Mouse (Mus musculus): ENCODE measurements around the gene Aanat. TPM values are rescaled to one million over a fixed set of nuclear protein-coding genes. Genes with fewer than 3 reads are reported as not detected.
A peak's percentile ranks its signal among the peaks of the same experiment; 100 is the strongest.

Gene Aanat
- polyA plus RNA-seq, 1 experiment from 2014 or later, result not detected

- DNase-seq (ENCODE audit: low spot score), result peak; percentile 94
These were observed 38.0 kb downstream of the Aanat start for GRCm38 (mm10) chr11:116624131-116624832.

DNA sequence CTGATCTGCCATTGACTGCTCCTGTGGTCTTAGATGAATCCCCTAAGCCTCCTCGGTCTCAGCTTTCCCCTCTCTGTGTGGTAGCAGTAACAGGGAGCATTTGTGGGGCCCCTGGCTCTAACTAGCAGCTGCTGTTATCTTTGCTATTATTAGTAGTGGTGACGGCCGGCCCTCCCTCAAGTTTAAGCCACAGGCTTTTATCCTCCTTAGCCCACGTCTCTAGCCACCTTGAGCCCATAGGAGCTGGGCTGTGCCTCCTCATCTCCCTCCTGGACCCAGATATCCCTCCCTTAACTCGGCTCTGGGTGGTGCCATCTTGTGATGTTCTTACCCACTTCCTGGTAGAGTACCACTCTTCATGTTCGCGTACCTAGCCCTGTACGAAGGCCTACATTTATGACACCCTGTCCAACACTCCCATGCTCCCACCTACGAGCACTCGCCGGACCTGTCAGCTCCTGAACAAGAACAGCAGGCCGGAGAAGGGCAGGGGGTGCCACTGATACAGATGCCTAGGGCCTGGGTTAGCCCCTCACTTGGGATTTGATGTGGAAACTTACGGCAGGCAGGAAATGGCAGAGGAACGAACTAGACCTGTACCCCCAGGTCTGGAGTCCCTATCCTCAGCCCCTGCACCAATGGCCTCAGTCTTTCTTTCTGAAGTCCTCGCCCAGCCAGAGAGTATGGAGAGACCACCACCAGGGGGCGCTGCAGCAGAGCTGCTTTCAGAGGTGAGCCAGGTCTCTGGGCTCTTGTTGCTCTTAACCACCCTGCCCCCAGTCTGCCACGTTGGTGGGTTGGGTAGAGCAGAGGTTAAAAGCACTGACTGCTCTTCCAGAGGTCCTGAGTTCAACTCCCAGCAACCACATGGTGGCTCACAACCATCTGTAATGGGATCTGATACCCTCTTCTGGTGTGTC, 39.1 kb downstream of the Aanat start:
- Histone ChIP-seq H3K36me3 (ENCODE audit: control insufficient read depth, insufficient read depth, low read length) (no peaks in the 10 kb centered on the region), H3K27ac (replicated peaks) (no peak overlapping the region), H3K4me3 (ENCODE audit: low read depth, low read length) (no peak overlapping the region), H3K9me3 (ENCODE audit: control insufficient read depth, low read length) (no peaks in the 10 kb centered on the region), H3K27me3 (ENCODE audit: control insufficient read depth, insufficient read depth, low read length) (no peaks in the 10 kb centered on the region), H3K9ac (ENCODE audit: low read length) (no peak overlapping the region), H3K4me1 (replicated peaks; ENCODE audit: control insufficient read depth, insufficient read depth) (peaks cover 11% of the 10 kb centered on the region), H3K4me2 (replicated peaks; ENCODE audit: low read depth) (no peak overlapping the region)
- no peak for ATAC-seq (ENCODE audit: low FRiP score, low TSS enrichment)
- peak; percentile 65 for DNase-seq (ENCODE audit: low spot score)
- 77% methylated on average over 17 of the region's 17 CpGs for WGBS
- no peak for TF ChIP-seq EP300 (optimal IDR thresholded peaks at IDR 0.05)
- TF ChIP-seq CTCF (IDR thresholded peaks at IDR 0.05; ENCODE audit: low read depth), result peak; percentile 75

More at GRCm38 (mm10) chr11:116624131-116624832, 38.0 kb downstream of the Aanat start:
- 10% methylated on average over 42 of the region's 42 CpGs for WGBS
- TF ChIP-seq CTCF (IDR thresholded peaks at IDR 0.05; ENCODE audit: low read depth), result no peak
- TF ChIP-seq EP300 (optimal IDR thresholded peaks at IDR 0.05), result no peak
- ATAC-seq (ENCODE audit: low FRiP score, low TSS enrichment), result peak; percentile 70
- Histone ChIP-seq H3K27me3 (ENCODE audit: control insufficient read depth, insufficient read depth, low read length) (no peaks in the 10 kb centered on the region), H3K9me3 (ENCODE audit: control insufficient read depth, low read length) (no peaks in the 10 kb centered on the region), H3K4me2 (replicated peaks; ENCODE audit: low read depth) (peak overlapping the region; percentile 94), H3K9ac (ENCODE audit: low read length) (peak overlapping the region; percentile 77), H3K4me1 (replicated peaks; ENCODE audit: control insufficient read depth, insufficient read depth) (peaks cover 13% of the 10 kb centered on the region), H3K4me3 (ENCODE audit: low read depth, low read length) (peak overlapping the region; percentile 67), H3K27ac (replicated peaks) (peak overlapping the region; percentile 86), H3K36me3 (ENCODE audit: control insufficient read depth, insufficient read depth, low read length) (no peaks in the 10 kb centered on the region)

GRCm38 (mm10) chr11:116626299-116627071, 40.3 kb downstream of the Aanat start, which contains the start of gene Rhbdf2:
TSS of gene Rhbdf2 (minus strand) at chr11:116627019.
- H3K9ac ChIP-seq (ENCODE audit: low read length), result no peak within 1 kb of the TSS
- H3K9me3 ChIP-seq (ENCODE audit: control insufficient read depth, low read length), result no peaks in the 10 kb centered on the region
- H3K4me2 ChIP-seq (replicated peaks; ENCODE audit: low read depth), result no peak within 1 kb of the TSS
- TF ChIP-seq CTCF (IDR thresholded peaks at IDR 0.05; ENCODE audit: low read depth), result no peak
- no peak for TF ChIP-seq EP300 (optimal IDR thresholded peaks at IDR 0.05)
- H3K27ac ChIP-seq (replicated peaks), result no peak within 1 kb of the TSS
- ATAC-seq (ENCODE audit: low FRiP score, low TSS enrichment), result no peak
- H3K4me1 ChIP-seq (replicated peaks; ENCODE audit: control insufficient read depth, insufficient read depth), result peaks cover 3% of the 10 kb centered on the region; the same call in 1 of the 2 replicates
- 74% methylated on average over 10 of the region's 10 CpGs for WGBS
- DNase-seq (ENCODE audit: low spot score), result no peak
- no peak within 1 kb of the TSS for H3K4me3 ChIP-seq (ENCODE audit: low read depth, low read length)
- H3K36me3 ChIP-seq (ENCODE audit: control insufficient read depth, insufficient read depth, low read length), result no peaks in the 10 kb centered on the region
- no peaks in the 10 kb centered on the region for H3K27me3 ChIP-seq (ENCODE audit: control insufficient read depth, insufficient read depth, low read length)

DNA sequence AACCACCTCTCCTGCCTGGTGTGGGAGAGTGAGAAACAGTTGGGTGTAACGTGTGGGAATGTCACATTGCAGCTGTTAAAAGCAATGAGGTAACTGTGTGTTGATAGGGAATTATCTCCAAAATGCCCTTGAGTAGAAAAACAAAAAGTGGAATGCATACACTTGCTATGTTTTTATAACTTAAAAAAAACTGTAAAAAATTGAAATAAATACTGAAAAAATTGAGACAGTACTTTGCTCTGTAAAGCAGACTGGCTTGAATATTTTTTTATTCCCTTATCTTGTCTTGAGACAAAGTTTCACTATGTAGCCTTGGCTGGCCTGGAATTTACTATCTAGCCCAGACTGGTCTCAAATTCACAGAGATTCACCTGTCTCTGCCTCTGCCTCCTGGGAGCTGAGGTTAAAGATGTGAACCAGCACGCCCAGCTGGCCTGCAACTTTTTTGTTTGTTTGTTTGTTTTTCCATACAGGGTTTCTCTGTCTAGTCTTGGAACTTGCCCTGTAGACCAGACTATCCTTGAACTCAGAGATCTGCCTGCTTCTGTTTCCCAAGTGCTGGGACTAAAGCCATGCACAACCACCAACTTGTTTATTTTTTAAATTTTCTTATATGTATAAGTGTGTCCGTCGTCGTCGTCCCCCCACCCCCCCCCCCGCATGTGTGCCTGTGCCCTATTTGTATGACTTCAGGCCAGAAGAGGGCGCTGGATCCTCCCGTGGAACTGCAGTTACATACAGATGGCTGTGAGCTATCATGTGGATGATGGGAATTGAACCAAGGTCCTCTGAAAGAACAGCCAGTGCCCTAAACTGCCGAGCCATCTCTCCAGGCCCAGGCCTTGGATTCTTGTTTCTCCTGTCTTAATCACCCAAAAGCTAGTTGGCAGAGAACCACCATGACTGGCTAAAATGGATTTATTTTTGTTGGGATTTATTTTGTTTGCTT, 41.1 kb downstream of the Aanat start:
- ATAC-seq (ENCODE audit: low FRiP score, low TSS enrichment), result no peak
- Histone ChIP-seq H3K36me3 (ENCODE audit: control insufficient read depth, insufficient read depth, low read length) (no peaks in the 10 kb centered on the region), H3K9me3 (ENCODE audit: control insufficient read depth, low read length) (no peaks in the 10 kb centered on the region), H3K4me3 (ENCODE audit: low read depth, low read length) (no peak overlapping the region), H3K9ac (ENCODE audit: low read length) (no peak overlapping the region), H3K27me3 (ENCODE audit: control insufficient read depth, insufficient read depth, low read length) (no peaks in the 10 kb centered on the region), H3K4me2 (replicated peaks; ENCODE audit: low read depth) (no peak overlapping the region), H3K27ac (replicated peaks) (no peak overlapping the region), H3K4me1 (replicated peaks; ENCODE audit: control insufficient read depth, insufficient read depth) (peaks cover 3% of the 10 kb centered on the region; the same call in 1 of the 2 replicates)
- DNase-seq (ENCODE audit: low spot score), result peak; percentile 56
- 40% methylated on average over 10 of the region's 10 CpGs for WGBS
- peak; percentile 63 for TF ChIP-seq CTCF (IDR thresholded peaks at IDR 0.05; ENCODE audit: low read depth)
- no peak for TF ChIP-seq EP300 (optimal IDR thresholded peaks at IDR 0.05)

- no peak overlapping the region for H3K4me2 ChIP-seq (replicated peaks; ENCODE audit: low read depth)
- peak; percentile 16 for ATAC-seq (ENCODE audit: low FRiP score, low TSS enrichment)
- H3K9me3 ChIP-seq (ENCODE audit: control insufficient read depth, low read length), result no peaks in the 10 kb centered on the region
- H3K27me3 ChIP-seq (ENCODE audit: control insufficient read depth, insufficient read depth, low read length), result no peaks in the 10 kb centered on the region
- TF ChIP-seq CTCF (IDR thresholded peaks at IDR 0.05; ENCODE audit: low read depth), result peak; percentile 100
- no peak for TF ChIP-seq EP300 (optimal IDR thresholded peaks at IDR 0.05)
- peak; percentile 86 for DNase-seq (ENCODE audit: low spot score)
- peaks cover 3% of the 10 kb centered on the region; the same call in 1 of the 2 replicates for H3K4me1 ChIP-seq (replicated peaks; ENCODE audit: control insufficient read depth, insufficient read depth)
- H3K36me3 ChIP-seq (ENCODE audit: control insufficient read depth, insufficient read depth, low read length), result no peaks in the 10 kb centered on the region
- 55% methylated on average over 9 of the region's 9 CpGs for WGBS
- H3K9ac ChIP-seq (ENCODE audit: low read length), result no peak overlapping the region
- no peak overlapping the region for H3K4me3 ChIP-seq (ENCODE audit: low read depth, low read length)
- H3K27ac ChIP-seq (replicated peaks), result no peak overlapping the region
These were observed 42.5 kb downstream of the Aanat start for GRCm38 (mm10) chr11:116628712-116629111.

Measured in stomach, postnatal 0 days (tissue).